Mouse (Mus musculus) myocyte (in vitro differentiated cells): ENCODE results near the gene Adcy1. TPM values are rescaled to one million over a fixed set of nuclear protein-coding genes. Genes with fewer than 3 reads are reported as not detected.

ENCODE experiments used
- H3K27me3 ChIP-seq: one replicate; pipeline ENCODE4 v1.6.1; 2011; ENCODE audit not compliant: control insufficient read depth, insufficient read depth, insufficient read length
- H3K36me3 ChIP-seq: one replicate; pipeline ENCODE4 v1.6.1; 2011; ENCODE audit not compliant: control insufficient read depth, insufficient read depth
- H3K4me2 ChIP-seq: one replicate; pipeline ENCODE4 v1.6.1; 2011; ENCODE audit warnings: low read depth, control low read depth
- H3K4me3 ChIP-seq: one replicate; pipeline ENCODE4 v1.5.1; 2011; ENCODE audit warnings: mild to moderate bottlenecking, control low read depth, moderate library complexity
- H3K79me2 ChIP-seq: one replicate; pipeline ENCODE4 v1.6.1; 2011; ENCODE audit not compliant: control insufficient read depth, insufficient read depth
- H3ac ChIP-seq: one replicate; pipeline ENCODE4 v1.6.1; 2011; ENCODE audit not compliant: control insufficient read depth, insufficient read length
- CEBPB ChIP-seq: IDR thresholded peaks from 2 replicates; pipeline ENCODE4 v1.6.1; 2011; ENCODE audit warnings: mild to moderate bottlenecking, moderate library complexity; ENCODE audit not compliant: poor library complexity, insufficient read depth, severe bottlenecking
- E2F4 ChIP-seq: IDR thresholded peaks from one replicate; pipeline ENCODE4 v1.6.1; 2011; ENCODE audit warnings: mild to moderate bottlenecking, control low read depth, moderate library complexity; ENCODE audit not compliant: insufficient read depth
- MAX ChIP-seq: IDR thresholded peaks from one replicate; pipeline ENCODE4 v1.6.1; 2011; ENCODE audit warnings: low read depth, mild to moderate bottlenecking, control low read depth
- MYOD1 ChIP-seq, 3 experiments: IDR thresholded peaks; one replicate each; pipeline ENCODE4 v1.6.1; 2011; ENCODE audit warnings: control low read depth in 2 of 3, low read depth in 2 of 3, mild to moderate bottlenecking in 2 of 3, moderate library complexity in 1 of 3; ENCODE audit not compliant: insufficient read length in 2 of 3, control insufficient read depth in 1 of 3
- MYOG ChIP-seq, 3 experiments: IDR thresholded peaks; one replicate each; pipeline ENCODE4 v1.6.1; 2011; ENCODE audit warnings: control low read depth in 2 of 3, low read depth in 2 of 3, mild to moderate bottlenecking in 2 of 3; ENCODE audit not compliant: insufficient read length in 2 of 3, control insufficient read depth in 1 of 3, insufficient read depth in 1 of 3
- POLR2A ChIP-seq: IDR thresholded peaks from one replicate; pipeline ENCODE4 v1.6.1; 2011; ENCODE audit warnings: low read depth, mild to moderate bottlenecking, control low read depth, moderate library complexity; ENCODE audit not compliant: insufficient read length
- POLR2AphosphoS2 ChIP-seq: IDR thresholded peaks from one replicate; pipeline ENCODE4 v1.6.1; 2011; ENCODE audit warnings: low read depth, control low read depth; ENCODE audit not compliant: insufficient read length
- REST ChIP-seq: IDR thresholded peaks from one replicate; pipeline ENCODE4 v1.6.1; 2011; ENCODE audit warnings: mild to moderate bottlenecking, control low read depth, moderate library complexity; ENCODE audit not compliant: insufficient read depth, insufficient read length
- SRF ChIP-seq: IDR thresholded peaks from one replicate; pipeline ENCODE4 v1.6.1; 2011; ENCODE audit warnings: low read depth; ENCODE audit not compliant: control insufficient read depth, insufficient read length
- TCF12 ChIP-seq: IDR thresholded peaks from one replicate; pipeline ENCODE4 v1.6.1; 2011; ENCODE audit warnings: mild to moderate bottlenecking, control low read depth; ENCODE audit not compliant: poor library complexity, insufficient read depth, severe bottlenecking
- TCF3 ChIP-seq: IDR thresholded peaks from one replicate; pipeline ENCODE4 v1.6.1; 2011; ENCODE audit warnings: low read depth, control low read depth; ENCODE audit not compliant: insufficient read length
- USF1 ChIP-seq: IDR thresholded peaks from one replicate; pipeline ENCODE4 v1.6.1; 2011; ENCODE audit warnings: low read depth, mild to moderate bottlenecking, control low read depth, moderate library complexity
- polyA plus RNA-seq: library from polyadenylated mRNA; unstranded; fragments of >200 nt; fragmentation: generic; extraction: Trizol; gene quantifications from one replicate; pipeline ENCODE4 v1.2.1, GENCODE M21; 2012; ENCODE audit warnings: missing spikeins

Adcy1 gene
- polyA plus RNA-seq, 1 experiment: 0.02 TPM

- no peaks in the 10 kb centered on the region for H3K79me2 ChIP-seq
- H3K4me3 ChIP-seq: no peak overlapping the region
- no peaks in the 10 kb centered on the region for H3K27me3 ChIP-seq
- H3K4me2 ChIP-seq: no peak overlapping the region
- no peak overlapping the region for H3ac ChIP-seq
- TF ChIP-seq USF1 (no peak), CEBPB (no peak), POLR2A (no peak)
- no peaks in the 10 kb centered on the region for H3K36me3 ChIP-seq
Measured at GRCm38 (mm10) chr11:7134319-7134718, 71.0 kb downstream of the Adcy1 start.

DNA sequence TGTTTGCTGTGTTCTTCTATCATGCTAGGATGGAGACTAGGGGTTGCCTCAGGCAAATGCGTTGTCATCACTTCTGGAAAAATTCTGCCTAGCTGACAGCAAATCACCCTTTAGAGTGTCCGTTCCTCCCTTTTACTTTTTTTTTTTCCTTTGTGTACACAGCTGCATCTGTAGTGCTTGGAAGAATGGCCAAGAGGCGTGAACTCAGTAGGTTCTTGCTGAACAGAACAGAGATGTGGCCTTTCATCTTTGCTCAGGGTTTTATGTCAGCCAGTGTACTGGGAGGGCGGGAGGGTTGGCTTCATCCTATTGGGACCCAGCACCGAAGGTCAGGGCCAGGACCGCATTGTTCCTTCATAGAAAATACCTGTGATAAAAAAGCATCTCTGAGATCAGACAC is 72.0 kb downstream of the Adcy1 start:
- TF ChIP-seq MYOD1 (IDR thresholded peaks at IDR 0.05; ENCODE audit: control insufficient read depth in 1 of 3, insufficient read length in 2 of 3, low read depth in 2 of 3): no peak
- TF ChIP-seq E2F4: no peak
- TF ChIP-seq POLR2AphosphoS2: no peak
- TF ChIP-seq TCF3: no peak
- no peak for TF ChIP-seq MAX
- no peak for TF ChIP-seq POLR2A
- no peak for TF ChIP-seq MYOG (IDR thresholded peaks at IDR 0.05; ENCODE audit: control insufficient read depth in 1 of 3, insufficient read depth in 1 of 3, insufficient read length in 2 of 3, low read depth in 2 of 3)
- no peak for TF ChIP-seq REST
- no peak for TF ChIP-seq USF1
- no peak for TF ChIP-seq CEBPB
- no peak for TF ChIP-seq SRF
- TF ChIP-seq TCF12: no peak
- H3K4me2 ChIP-seq: no peak overlapping the region
- H3ac ChIP-seq: no peak overlapping the region
- H3K36me3 ChIP-seq: no peaks in the 10 kb centered on the region
- H3K27me3 ChIP-seq: no peaks in the 10 kb centered on the region
- no peak overlapping the region for H3K4me3 ChIP-seq
- no peaks in the 10 kb centered on the region for H3K79me2 ChIP-seq

- Histone ChIP-seq H3ac (no peak overlapping the region), H3K36me3 (no peaks in the 10 kb centered on the region), H3K27me3 (no peaks in the 10 kb centered on the region), H3K4me3 (no peak overlapping the region), H3K4me2 (no peak overlapping the region), H3K79me2 (no peaks in the 10 kb centered on the region)
- TF ChIP-seq POLR2A (no peak), MYOG (IDR thresholded peaks at IDR 0.05; ENCODE audit: control insufficient read depth in 1 of 3, insufficient read depth in 1 of 3, insufficient read length in 2 of 3, low read depth in 2 of 3) (no peak), TCF12 (no peak), E2F4 (no peak), SRF (no peak), REST (no peak), MYOD1 (IDR thresholded peaks at IDR 0.05; ENCODE audit: control insufficient read depth in 1 of 3, insufficient read length in 2 of 3, low read depth in 2 of 3) (no peak), TCF3 (no peak), USF1 (no peak), MAX (no peak), CEBPB (no peak), POLR2AphosphoS2 (no peak)
Measured at GRCm38 (mm10) chr11:7135763-7136162, 72.5 kb downstream of the Adcy1 start.

GRCm38 (mm10) chr11:7136246-7136855 is 73.1 kb downstream of the Adcy1 start:
- H3ac ChIP-seq: no peak overlapping the region
- H3K27me3 ChIP-seq: no peaks in the 10 kb centered on the region
- TF ChIP-seq REST (no peak), TCF12 (no peak), MYOG (IDR thresholded peaks at IDR 0.05; ENCODE audit: control insufficient read depth in 1 of 3, insufficient read depth in 1 of 3, insufficient read length in 2 of 3, low read depth in 2 of 3) (no peak), POLR2A (no peak), MYOD1 (IDR thresholded peaks at IDR 0.05; ENCODE audit: control insufficient read depth in 1 of 3, insufficient read length in 2 of 3, low read depth in 2 of 3) (no peak), SRF (no peak), MAX (no peak), USF1 (no peak), CEBPB (no peak), TCF3 (no peak), E2F4 (no peak), POLR2AphosphoS2 (no peak)
- no peaks in the 10 kb centered on the region for H3K79me2 ChIP-seq
- no peak overlapping the region for H3K4me3 ChIP-seq
- H3K36me3 ChIP-seq: no peaks in the 10 kb centered on the region
- H3K4me2 ChIP-seq: no peak overlapping the region

DNA sequence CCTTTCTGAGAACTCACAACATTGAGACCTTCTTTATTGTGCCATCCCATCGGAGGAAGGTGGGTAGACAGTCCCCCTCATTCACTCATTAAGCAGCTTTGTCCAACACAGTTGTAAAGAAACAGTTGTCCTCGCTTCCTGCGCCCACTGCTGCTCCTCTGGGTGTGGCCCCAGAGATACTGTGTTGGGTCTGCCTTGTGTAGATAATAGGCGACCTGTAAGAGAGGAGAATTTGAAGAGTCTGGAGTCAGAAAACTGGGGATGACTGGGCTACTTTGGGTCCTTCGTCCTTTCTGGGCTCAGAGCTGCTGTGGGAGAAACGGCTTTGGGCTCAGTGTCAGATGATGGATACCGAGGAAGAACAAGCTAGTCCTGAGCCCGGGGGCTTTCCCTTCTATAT is 75.1 kb downstream of the Adcy1 start:
- Histone ChIP-seq H3K36me3 (no peaks in the 10 kb centered on the region), H3K27me3 (no peaks in the 10 kb centered on the region), H3K79me2 (no peaks in the 10 kb centered on the region), H3ac (no peak overlapping the region), H3K4me3 (no peak overlapping the region), H3K4me2 (no peak overlapping the region)
- TF ChIP-seq REST (no peak), E2F4 (no peak), MYOD1 (IDR thresholded peaks at IDR 0.05; ENCODE audit: control insufficient read depth in 1 of 3, insufficient read length in 2 of 3, low read depth in 2 of 3) (no peak), POLR2A (no peak), CEBPB (no peak), MAX (no peak)
